Mouse (Mus musculus): ENCODE data around the gene Vcl. TPM values are rescaled to one million over a fixed set of nuclear protein-coding genes. Genes with fewer than 3 reads are reported as not detected.

The Vcl gene
- polyA plus RNA-seq, 1 experiment from 2014 or later = 68.9 TPM

DNA sequence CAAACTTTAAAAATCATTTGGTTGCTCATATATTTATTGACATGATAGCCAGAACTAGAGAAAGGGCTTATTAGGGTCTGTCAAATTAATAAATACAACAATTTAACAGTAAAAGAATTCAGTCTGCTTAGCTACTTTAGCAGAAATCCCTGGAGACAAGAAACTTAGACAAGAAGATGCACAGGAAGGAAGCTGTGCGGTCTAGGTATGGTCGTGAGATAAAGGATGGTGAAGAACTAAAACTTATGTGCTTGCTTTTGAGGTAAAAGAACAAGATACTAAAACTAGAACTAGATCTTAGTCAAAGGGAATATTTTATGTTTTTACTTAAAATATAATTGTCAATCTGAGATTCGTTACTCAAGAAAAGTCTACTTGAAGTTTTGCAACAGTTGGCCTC, 105.6 kb downstream of the Vcl start:
- Histone ChIP-seq H3K9me3 (no peaks in the 10 kb centered on the region), H3K27ac (no peak overlapping the region), H3K36me3 (peaks cover 85% of the 10 kb centered on the region), H3K4me1 (peaks cover 9% of the 10 kb centered on the region; the same call in 1 of the 2 replicates), H3K27me3 (ENCODE audit: insufficient read depth, poor library complexity, severe bottlenecking) (no peaks in the 10 kb centered on the region), H3K4me3 (no peak overlapping the region)
- WGBS = 90% methylated on average over 3 of the region's 3 CpGs
- no peak for DNase-seq (ENCODE audit: low spot score)

GRCm38 (mm10) chr14:21039077-21039476, 109.9 kb downstream of the Vcl start:
- Histone ChIP-seq H3K36me3 (peaks cover 65% of the 10 kb centered on the region), H3K27me3 (ENCODE audit: insufficient read depth, poor library complexity, severe bottlenecking) (no peaks in the 10 kb centered on the region), H3K4me3 (no peak overlapping the region), H3K4me1 (no peaks in the 10 kb centered on the region), H3K27ac (no peak overlapping the region), H3K9me3 (no peaks in the 10 kb centered on the region)
- no peak for DNase-seq (ENCODE audit: low spot score)
- WGBS = 78% methylated on average over 12 of the region's 12 CpGs

DNA sequence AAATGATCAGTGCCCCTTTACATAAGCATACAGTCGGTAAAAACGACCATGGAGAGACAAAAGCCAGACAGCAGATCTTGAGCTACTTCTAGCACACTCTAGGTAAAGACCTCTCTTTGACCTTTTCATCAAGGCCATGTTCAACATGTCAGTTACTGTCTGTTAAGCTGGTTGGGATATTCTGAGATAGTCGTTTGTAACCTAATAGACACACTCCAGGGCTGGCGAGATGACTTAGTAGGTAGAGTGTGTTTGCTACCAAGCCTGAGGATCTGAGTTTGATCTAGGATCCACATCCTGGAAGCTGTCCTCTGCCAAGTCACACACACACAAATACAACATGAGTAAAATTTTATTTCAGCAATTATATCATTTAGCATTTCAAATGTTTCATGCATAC, 110.4 kb downstream of the Vcl start:
- no peaks in the 10 kb centered on the region for H3K9me3 ChIP-seq
- peaks cover 62% of the 10 kb centered on the region for H3K36me3 ChIP-seq
- H3K27me3 ChIP-seq (ENCODE audit: insufficient read depth, poor library complexity, severe bottlenecking) = no peaks in the 10 kb centered on the region
- H3K4me3 ChIP-seq = no peak overlapping the region
- H3K27ac ChIP-seq = no peak overlapping the region
- no peaks in the 10 kb centered on the region for H3K4me1 ChIP-seq
- 70% methylated on average over 4 of the region's 4 CpGs for WGBS
- DNase-seq (ENCODE audit: low spot score) = no peak

DNA sequence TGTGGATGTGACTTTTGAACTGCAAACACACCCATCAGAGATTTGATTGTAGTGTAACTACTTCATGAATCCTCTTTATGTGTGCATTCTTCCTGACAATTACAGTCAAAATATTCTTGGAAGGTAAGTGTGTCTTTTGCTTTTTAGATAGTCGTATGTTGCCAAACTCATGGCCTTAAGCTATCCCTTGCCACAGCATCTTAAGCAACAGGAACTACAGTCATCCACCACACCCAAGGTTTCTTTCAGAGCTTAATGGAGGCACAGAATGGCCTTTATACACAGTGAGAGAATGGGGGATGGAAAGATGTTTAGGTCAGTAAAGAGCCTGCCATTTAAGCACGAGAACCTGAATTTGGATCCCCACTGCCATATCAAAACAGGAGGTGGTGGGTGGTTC, 118.6 kb downstream of the Vcl start:
- no peak overlapping the region for H3K4me3 ChIP-seq
- H3K36me3 ChIP-seq = peaks cover 12% of the 10 kb centered on the region
- peaks cover 18% of the 10 kb centered on the region for H3K4me1 ChIP-seq
- no peak for DNase-seq (ENCODE audit: low spot score)
- no peaks in the 10 kb centered on the region for H3K27me3 ChIP-seq (ENCODE audit: insufficient read depth, poor library complexity, severe bottlenecking)
- 77% methylated on average over 2 of the region's 2 CpGs for WGBS
- no peaks in the 10 kb centered on the region for H3K9me3 ChIP-seq
- no peak overlapping the region for H3K27ac ChIP-seq

DNA sequence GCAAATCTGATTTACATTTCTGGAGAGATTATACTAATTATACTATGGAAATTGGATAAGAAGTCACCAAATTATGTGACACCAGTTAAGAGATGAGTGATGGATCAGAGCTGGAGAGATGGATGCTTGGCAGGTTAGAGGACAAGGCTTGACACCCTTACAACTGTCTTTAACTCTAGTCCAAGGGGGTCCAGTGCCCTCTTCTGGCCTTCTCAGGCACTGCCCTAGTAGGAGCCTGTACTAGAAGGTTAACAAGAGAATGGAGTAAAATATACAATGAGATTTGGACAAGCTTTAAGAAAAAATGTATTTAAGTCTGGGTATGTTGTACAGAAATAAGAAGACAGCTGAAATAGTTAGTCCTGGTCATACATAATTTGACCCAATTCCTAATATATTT, 119.7 kb downstream of the Vcl start:
- Histone ChIP-seq H3K4me3 (no peak overlapping the region), H3K9me3 (no peaks in the 10 kb centered on the region), H3K4me1 (peaks cover 22% of the 10 kb centered on the region), H3K27ac (no peak overlapping the region), H3K27me3 (ENCODE audit: insufficient read depth, poor library complexity, severe bottlenecking) (no peaks in the 10 kb centered on the region), H3K36me3 (peaks cover 8% of the 10 kb centered on the region; the same call in 1 of the 2 replicates)
- DNase-seq (ENCODE audit: low spot score) = no peak

DNA sequence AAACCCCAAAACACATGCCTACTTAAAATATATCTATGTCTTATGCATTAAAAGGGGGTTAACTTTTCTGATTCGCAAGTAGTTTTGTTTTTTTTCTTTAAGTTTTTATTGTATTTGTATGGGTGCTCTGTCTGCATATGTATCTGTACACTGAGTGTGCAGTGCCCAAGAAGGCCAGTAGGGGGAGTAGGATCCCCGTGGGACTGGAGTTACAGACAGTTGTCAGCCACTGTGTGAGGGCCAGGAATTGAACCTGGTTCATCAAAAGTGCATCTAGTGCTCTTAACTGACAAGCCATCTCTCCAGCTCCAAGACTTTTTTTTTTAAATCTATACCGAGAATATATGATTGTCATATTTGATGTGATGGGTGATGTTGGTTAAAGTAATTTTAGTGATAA, 121.5 kb downstream of the Vcl start:
- DNase-seq (ENCODE audit: low spot score) = no peak
- Histone ChIP-seq H3K4me3 (peak overlapping the region; percentile 90), H3K36me3 (0 out of 2 replicates have a peak, but pooled peaks cover 6% of the 10 kb centered on the region), H3K4me1 (peaks cover 22% of the 10 kb centered on the region), H3K9me3 (no peaks in the 10 kb centered on the region), H3K27me3 (ENCODE audit: insufficient read depth, poor library complexity, severe bottlenecking) (no peaks in the 10 kb centered on the region), H3K27ac (no peak overlapping the region)
- WGBS = 67% methylated on average over 3 of the region's 3 CpGs

DNA sequence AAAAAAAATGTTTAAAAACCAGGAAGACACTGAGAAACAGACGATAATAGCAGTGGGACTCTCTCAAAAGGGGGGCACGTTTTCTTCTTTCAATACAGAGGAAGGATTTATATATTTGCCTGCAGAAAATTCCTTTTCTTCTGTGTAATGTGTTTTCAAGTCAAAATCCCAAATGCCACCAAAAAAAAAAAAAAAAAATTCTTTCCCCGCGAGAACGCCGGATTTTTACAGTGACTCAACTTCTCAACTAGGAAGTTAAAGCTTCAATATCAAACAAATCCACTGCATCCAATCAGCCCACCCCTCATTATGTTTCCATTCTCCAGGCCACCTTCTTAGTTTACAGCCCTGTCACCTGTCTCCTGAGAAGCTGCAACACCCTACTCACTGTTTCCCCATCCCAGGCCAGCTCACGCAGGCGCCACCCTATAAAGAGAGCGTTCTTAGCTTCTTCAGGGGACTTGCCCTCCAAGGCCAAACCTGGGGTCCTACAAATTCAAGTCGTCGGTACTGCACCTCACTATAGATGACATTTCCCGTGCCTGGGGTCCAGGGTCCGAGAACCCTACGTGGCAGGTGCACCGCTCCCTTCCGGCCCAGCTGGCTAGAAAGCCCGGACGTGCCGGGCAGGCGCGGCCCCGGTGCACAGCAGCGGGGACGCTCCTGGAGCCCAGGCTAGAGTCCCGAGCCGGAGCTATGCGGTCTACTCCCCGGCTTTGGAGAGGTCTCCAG, 122.3 kb downstream of the Vcl start:
- Histone ChIP-seq H3K27me3 (ENCODE audit: insufficient read depth, poor library complexity, severe bottlenecking) (no peaks in the 10 kb centered on the region), H3K4me1 (peaks cover 25% of the 10 kb centered on the region), H3K36me3 (0 out of 2 replicates have a peak, but pooled peaks cover 7% of the 10 kb centered on the region), H3K4me3 (peak overlapping the region; percentile 90), H3K9me3 (no peaks in the 10 kb centered on the region), H3K27ac (peak overlapping the region; percentile 97)
- no peak for DNase-seq (ENCODE audit: low spot score)
- WGBS = 8% methylated on average over 28 of the region's 28 CpGs

GRCm38 (mm10) chr14:21052112-21052780, 123.0 kb downstream of the Vcl start, which contains the start of the genes Ap3m1 and Adk:
TSS of gene Ap3m1 (minus strand) at chr14:21052508.
TSS of gene Adk (plus strand) at chr14:21052574.
- Histone ChIP-seq H3K27ac (peak within 1 kb of the TSS; percentile 97), H3K4me3 (peak within 1 kb of the TSS; percentile 90), H3K36me3 (0 out of 2 replicates have a peak, but pooled peaks cover 9% of the 10 kb centered on the region), H3K9me3 (no peaks in the 10 kb centered on the region), H3K4me1 (peaks cover 25% of the 10 kb centered on the region), H3K27me3 (ENCODE audit: insufficient read depth, poor library complexity, severe bottlenecking) (no peaks in the 10 kb centered on the region)
- DNase-seq (ENCODE audit: low spot score) = peak; percentile 98
- under 1% methylated on average over 48 of the region's 48 CpGs for WGBS

- 0 out of 2 replicates have a peak, but pooled peaks cover 9% of the 10 kb centered on the region for H3K36me3 ChIP-seq
- WGBS = under 1% methylated on average over 25 of the region's 25 CpGs
- peak; percentile 93 for DNase-seq (ENCODE audit: low spot score)
- peak overlapping the region; percentile 90 for H3K4me3 ChIP-seq
- H3K27ac ChIP-seq = peak overlapping the region; percentile 97
- no peaks in the 10 kb centered on the region for H3K9me3 ChIP-seq
- no peaks in the 10 kb centered on the region for H3K27me3 ChIP-seq (ENCODE audit: insufficient read depth, poor library complexity, severe bottlenecking)
- peaks cover 24% of the 10 kb centered on the region for H3K4me1 ChIP-seq
Measured at GRCm38 (mm10) chr14:21052781-21053130, 123.6 kb downstream of the Vcl start.

DNA sequence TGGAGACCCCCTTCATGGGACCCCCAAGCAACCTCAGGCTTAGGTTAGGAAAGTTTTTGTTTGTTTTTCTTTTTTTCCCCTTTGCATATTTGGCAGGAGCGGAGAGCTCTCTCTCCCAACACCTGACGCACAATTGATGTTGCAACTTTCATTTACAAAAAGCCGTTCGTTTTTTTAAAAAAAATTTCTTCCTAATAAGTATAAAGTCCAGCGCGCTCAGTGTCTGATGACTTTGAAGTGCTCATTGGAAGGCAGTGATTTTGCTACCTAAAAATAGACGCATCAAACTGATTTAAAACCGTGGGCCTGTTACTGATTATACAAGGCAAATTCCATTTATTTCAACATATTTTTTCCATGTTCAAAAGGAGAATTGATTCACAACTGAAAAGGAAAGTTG, 124.0 kb downstream of the Vcl start:
- H3K36me3 ChIP-seq = 0 out of 2 replicates have a peak, but pooled peaks cover 9% of the 10 kb centered on the region
- WGBS = 4% methylated on average over 8 of the region's 8 CpGs
- H3K27me3 ChIP-seq (ENCODE audit: insufficient read depth, poor library complexity, severe bottlenecking) = no peaks in the 10 kb centered on the region
- no peaks in the 10 kb centered on the region for H3K9me3 ChIP-seq
- H3K27ac ChIP-seq = peak overlapping the region; percentile 97
- peak overlapping the region; percentile 90 for H3K4me3 ChIP-seq
- no peak for DNase-seq (ENCODE audit: low spot score)
- peaks cover 20% of the 10 kb centered on the region for H3K4me1 ChIP-seq

DNA sequence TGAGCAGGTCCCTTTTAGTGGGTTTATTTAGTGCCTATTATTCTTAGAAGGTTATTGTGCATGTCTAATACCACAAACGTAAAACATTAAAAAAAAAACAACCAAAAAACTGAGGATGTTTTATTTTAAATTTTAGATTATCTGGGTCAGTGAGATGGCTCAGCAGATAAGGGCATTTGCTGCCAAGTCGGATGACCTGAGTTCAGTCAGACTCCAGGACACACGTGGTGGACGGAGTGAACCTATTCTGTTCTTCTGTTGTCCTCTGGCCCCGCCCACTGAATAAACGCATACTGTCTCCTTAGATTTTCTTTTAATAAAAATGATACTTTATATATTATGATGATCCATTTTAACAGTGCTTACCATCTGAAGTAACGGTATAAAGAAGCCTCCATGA, 124.4 kb downstream of the Vcl start:
- 46% methylated on average over 7 of the region's 7 CpGs for WGBS
- Histone ChIP-seq H3K36me3 (0 out of 2 replicates have a peak, but pooled peaks cover 9% of the 10 kb centered on the region), H3K4me1 (peaks cover 20% of the 10 kb centered on the region), H3K27me3 (ENCODE audit: insufficient read depth, poor library complexity, severe bottlenecking) (no peaks in the 10 kb centered on the region), H3K9me3 (no peaks in the 10 kb centered on the region), H3K27ac (peak overlapping the region; percentile 97), H3K4me3 (peak overlapping the region; percentile 90)
- no peak for DNase-seq (ENCODE audit: low spot score)

DNA sequence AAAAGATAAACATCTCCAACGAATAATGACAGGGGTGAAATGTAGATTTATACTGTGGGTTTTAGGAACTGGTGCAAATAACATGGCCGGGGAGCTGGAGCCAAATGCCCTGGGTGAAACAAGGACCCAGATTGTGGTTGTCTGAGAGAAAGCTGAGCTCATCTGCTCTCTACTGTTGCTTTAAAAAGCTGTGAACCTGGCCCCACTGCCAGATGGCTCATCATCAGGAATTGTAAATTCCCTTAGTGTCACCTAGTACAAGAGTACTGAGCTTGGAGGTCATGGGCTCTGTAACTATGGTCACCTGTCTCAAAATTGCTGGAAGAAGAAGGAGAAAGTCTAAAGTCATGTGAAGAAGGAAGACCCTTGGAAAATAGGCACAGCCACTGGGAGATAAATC, 129.8 kb downstream of the Vcl start:
- Histone ChIP-seq H3K9me3 (no peaks in the 10 kb centered on the region), H3K27me3 (ENCODE audit: insufficient read depth, poor library complexity, severe bottlenecking) (no peaks in the 10 kb centered on the region), H3K4me3 (no peak overlapping the region), H3K27ac (no peak overlapping the region), H3K36me3 (0 out of 2 replicates have a peak, but pooled peaks cover 9% of the 10 kb centered on the region), H3K4me1 (peaks cover 13% of the 10 kb centered on the region)
- WGBS = 89% methylated on average over 2 of the region's 2 CpGs
- no peak for DNase-seq (ENCODE audit: low spot score)

DNA sequence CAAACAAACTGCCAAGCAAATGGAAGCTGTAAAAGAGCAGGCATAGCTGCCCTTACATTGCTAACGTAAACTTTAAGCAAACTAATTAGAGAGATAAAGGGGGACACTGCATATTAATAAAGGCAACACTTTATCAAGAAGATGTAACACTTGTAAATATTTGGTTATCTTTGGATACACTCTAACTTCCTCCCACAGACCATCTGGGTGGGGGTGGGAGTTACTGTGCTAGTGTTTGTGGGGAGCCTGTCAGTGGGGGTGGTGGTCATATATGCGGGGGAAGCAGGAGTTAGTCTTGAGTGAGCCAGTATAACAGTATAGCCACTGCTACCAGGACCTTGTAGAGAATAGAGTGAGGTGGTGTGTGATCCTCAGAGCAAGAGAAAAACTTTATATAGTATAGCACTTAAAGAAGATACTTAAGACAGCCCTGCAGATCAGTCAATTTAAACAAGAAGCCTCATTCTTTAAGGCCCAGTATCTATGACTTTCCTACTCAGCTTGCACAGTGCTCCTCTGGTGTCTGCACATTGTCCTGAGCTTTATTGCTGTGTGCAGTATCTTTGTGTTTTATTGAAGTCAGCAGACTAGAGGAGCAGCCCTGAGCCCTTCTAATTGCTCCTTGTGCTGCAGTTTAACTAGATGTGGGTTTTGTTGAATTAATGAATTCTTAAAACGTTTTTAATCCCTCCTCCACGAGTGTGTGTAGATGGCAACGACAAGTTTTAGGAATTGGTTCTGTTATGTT, 133.7 kb downstream of the Vcl start:
- H3K4me1 ChIP-seq = peaks cover 28% of the 10 kb centered on the region
- WGBS = 65% methylated on average over 5 of the region's 5 CpGs
- no peaks in the 10 kb centered on the region for H3K27me3 ChIP-seq (ENCODE audit: insufficient read depth, poor library complexity, severe bottlenecking)
- no peaks in the 10 kb centered on the region for H3K9me3 ChIP-seq
- 0 out of 2 replicates have a peak, but pooled peaks cover under 1% of the 10 kb centered on the region for H3K36me3 ChIP-seq
- no peak overlapping the region for H3K4me3 ChIP-seq
- no peak for DNase-seq (ENCODE audit: low spot score)
- no peak overlapping the region for H3K27ac ChIP-seq

All from heart, embryonic 10.5 days (tissue).